Mouse (Mus musculus) embryonic fibroblast, embryonic 13.5 days (primary cell): ENCODE results near the gene Scd3. TPM values are rescaled to one million over a fixed set of nuclear protein-coding genes. Genes with fewer than 3 reads are reported as not detected.
A peak's percentile ranks its signal among the peaks of the same experiment; 100 is the strongest.
"Not testable (repeated sequence)": the region's sequence is repeated elsewhere in the genome, so short reads cannot be mapped to it uniquely, and the experiment has no call there.

Source experiments
- H3K27ac ChIP-seq: 2 replicates; pipeline ENCODE4 v1.5.1; 2012; ENCODE audit warnings: low read length, control low read depth, inconsistent platforms; ENCODE audit not compliant: insufficient read depth
- H3K4me1 ChIP-seq: 2 replicates; pipeline ENCODE4 v1.6.1; 2011; ENCODE audit warnings: low read length; ENCODE audit not compliant: control insufficient read depth, insufficient read depth
- H3K4me3 ChIP-seq: 2 replicates; pipeline ENCODE4 v1.5.1; 2011; ENCODE audit warnings: mild to moderate bottlenecking, control low read depth, low read length; ENCODE audit not compliant: insufficient read depth
- CTCF ChIP-seq: IDR thresholded peaks from 2 replicates; pipeline ENCODE4 v1.5.1; 2011; ENCODE audit warnings: mild to moderate bottlenecking, control low read depth, low read length, moderate library complexity, borderline replicate concordance; ENCODE audit not compliant: insufficient read depth
- POLR2A ChIP-seq: IDR thresholded peaks from 2 replicates; pipeline ENCODE4 v1.6.1; 2011; ENCODE audit warnings: low read depth, mild to moderate bottlenecking, control low read depth, low read length, moderate library complexity
- polyA plus RNA-seq: library from polyadenylated mRNA; stranded (reverse); fragments of >200 nt; gene quantifications from 2 replicates; pipeline ENCODE4 v1.2.4, GENCODE M21; 2011; ENCODE audit warnings: low read depth; ENCODE audit not compliant: missing spikeins, insufficient read length

Scd3 gene
- polyA plus RNA-seq, 1 experiment: 0.23 TPM

DNA sequence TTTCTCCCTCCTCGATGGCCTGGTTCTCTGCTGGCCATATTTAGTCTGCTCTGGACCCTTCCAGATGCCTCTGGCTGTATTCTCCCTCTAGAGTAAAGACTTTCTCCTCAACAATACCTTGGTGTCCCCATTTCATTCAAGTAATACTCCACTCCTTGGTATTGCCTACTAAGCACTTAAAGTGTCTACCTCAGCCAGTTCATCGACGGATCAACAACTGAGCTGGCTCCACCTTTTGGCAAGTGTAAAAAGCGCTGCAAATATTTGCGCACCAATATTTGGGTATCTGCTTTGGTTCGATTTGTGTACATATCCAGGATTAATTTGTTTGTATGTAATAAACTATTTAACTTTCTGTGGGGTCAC lies 63.4 kb downstream of the Scd3 start:
- H3K4me1 ChIP-seq: peaks cover 12% of the 10 kb centered on the region
- peak overlapping the region; percentile 50 for H3K27ac ChIP-seq
- 0 out of 2 replicates have a peak overlapping the region, but pooled peaks have one; percentile 2 for H3K4me3 ChIP-seq
- TF ChIP-seq POLR2A (no peak), CTCF (no peak)

DNA sequence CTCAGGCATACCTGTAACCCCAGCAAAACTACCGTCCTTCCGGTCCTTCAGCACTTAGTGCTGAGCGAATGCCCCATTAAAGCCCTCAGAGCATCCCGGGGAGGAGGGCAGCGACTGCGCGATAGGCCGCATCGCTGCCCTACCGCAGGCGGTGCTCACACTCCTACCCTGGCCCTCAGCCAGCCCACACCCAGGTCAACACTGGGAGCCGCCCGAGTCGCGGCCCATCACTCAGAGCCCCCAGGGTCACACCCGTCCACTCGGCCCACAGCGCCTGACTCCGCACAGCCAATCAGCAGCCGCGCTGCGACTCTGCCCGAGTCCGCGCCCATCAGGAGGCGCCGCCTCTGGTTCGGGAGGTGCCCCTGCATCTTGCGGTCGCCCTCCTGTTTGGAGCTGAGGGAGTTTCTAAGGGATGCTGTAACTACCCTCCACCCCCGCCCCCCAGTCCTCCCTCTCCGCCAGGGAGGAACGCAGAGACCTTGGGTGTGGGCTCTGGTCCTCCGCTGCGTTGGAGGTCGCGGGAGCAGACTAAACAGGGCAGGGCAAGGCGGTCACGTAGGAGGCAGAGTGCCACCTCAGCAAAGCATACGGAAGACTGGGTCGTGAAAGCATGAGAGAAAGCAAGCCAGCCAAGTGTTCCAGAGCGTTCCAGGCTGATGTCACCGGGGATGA lies 63.9 kb downstream of the Scd3 start:
- peak; percentile 87 for TF ChIP-seq POLR2A
- no peak for TF ChIP-seq CTCF
- Histone ChIP-seq H3K27ac (peak overlapping the region; percentile 58), H3K4me1 (peaks cover 12% of the 10 kb centered on the region), H3K4me3 (peak overlapping the region; percentile 3)

DNA sequence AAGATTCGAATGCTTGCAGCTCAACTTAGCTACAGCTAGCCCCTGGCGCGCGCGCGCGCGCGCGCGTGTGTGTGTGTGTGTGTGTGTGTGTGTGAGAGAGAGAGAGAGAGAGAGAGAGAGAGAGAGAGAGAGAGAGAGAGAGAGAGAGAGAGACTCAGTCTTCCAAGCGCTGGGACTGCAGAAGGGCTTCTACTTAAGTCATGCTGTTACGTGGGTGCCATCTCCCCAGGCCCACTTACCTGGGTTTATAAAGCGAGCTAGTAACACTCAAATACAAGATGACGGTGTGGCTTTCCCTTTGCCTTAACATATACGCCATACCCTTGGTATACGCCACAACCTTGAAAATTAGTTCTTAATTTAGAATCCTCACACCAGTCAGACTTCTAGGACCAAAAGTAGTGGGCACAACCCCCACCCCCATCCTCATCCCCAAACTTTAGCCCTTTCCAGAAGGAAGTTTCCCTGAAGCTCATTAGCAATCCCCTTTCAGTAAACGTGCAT lies 64.5 kb downstream of the Scd3 start:
- H3K4me3 ChIP-seq: peak overlapping the region; percentile 3; the same call in 1 of the 2 replicates

DNA sequence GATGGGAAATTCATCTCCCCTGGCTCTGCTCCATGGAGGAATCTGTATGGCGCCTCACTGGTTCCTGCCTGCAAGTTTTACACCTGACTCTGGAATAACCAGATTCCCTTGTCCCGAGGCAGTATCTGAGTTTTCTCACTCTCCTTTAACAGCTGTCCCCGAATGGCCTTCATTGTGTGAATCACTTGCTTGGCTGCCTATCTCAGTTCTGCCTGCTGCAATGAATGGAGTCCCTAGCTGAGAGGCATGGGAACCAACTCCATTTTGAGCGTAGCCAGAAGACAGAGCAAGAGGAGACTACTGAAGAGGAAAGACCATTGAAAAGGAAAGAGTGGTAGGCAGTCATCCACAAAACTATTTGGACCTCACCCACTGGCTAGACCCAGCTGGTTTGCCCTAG lies 70.6 kb downstream of the Scd3 start:
- H3K4me1 ChIP-seq: no peaks in the 10 kb centered on the region; the same call in 1 of the 2 replicates
- no peak overlapping the region for H3K4me3 ChIP-seq
- no peak overlapping the region for H3K27ac ChIP-seq
- no peak for TF ChIP-seq CTCF

More for the DNA sequence above, 64.5 kb downstream of the Scd3 start:
- TF ChIP-seq POLR2A (no peak), CTCF (no peak)
- Histone ChIP-seq H3K27ac (peak overlapping the region; percentile 58), H3K4me1 (peaks cover 12% of the 10 kb centered on the region)

DNA sequence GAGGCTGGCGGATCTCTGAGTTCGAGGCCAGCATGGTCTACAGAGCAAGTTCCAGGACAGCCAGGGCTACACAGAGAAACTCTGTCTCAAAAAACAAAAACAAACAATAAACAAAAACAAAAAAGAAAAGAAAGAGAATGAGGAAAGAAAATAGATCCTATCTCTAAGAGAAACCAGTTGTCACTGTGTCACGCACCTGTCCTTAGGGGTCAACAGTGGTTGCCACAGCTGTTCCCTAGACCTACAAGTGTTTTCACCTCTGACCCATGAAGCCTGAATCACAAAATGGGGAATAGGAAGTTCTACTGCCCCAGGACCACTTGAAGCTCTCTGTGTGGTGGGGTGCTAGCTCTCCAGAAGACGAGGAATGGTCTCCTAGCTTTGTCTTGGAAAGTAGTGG lies 71.4 kb downstream of the Scd3 start:
- TF ChIP-seq POLR2A (no peak), CTCF (no peak)
- no peaks in the 10 kb centered on the region for H3K4me1 ChIP-seq
- H3K4me3 ChIP-seq: no peak overlapping the region
- H3K27ac ChIP-seq: no peak overlapping the region

DNA sequence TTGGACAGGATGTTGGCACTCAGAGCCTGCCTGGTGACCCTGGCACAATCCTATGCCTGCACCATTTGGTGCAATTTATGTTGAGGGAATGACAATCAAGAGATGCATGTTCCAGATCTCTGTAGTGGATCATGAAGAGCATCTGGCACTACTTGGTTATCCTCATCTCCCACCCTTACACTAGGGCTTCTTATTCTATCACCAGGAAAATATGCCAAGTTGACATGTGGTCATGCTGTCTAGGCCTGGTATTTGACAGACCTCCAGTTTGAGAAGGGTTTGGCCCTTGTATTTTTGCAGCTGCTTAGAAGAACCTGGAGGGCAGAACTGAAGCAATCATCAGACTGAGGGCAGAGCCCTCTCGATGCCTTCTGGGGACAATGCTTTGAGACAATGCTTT lies 72.3 kb downstream of the Scd3 start:
- no peak for TF ChIP-seq POLR2A
- no peak for TF ChIP-seq CTCF
- no peak overlapping the region for H3K27ac ChIP-seq
- no peak overlapping the region for H3K4me3 ChIP-seq
- peaks cover 5% of the 10 kb centered on the region for H3K4me1 ChIP-seq

DNA sequence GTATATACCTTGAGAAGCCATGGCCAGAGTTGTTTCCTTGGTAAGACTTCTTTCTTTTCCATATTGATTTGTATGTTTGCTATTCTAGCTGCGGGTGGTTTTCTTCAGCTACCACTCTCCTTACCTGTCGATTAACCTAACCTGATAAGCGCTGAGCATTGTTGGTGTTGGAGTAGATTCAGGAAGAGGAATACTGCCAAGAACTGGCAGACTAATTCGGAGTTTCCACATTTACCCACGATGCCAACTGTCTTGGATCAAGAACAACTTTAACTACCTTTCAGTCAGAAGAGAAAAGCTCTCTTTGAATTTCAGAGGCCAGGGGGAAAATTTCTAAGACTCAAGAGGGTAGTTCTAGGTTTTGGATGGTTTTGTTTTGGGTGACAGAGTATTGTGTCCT lies 73.8 kb downstream of the Scd3 start:
- no peak overlapping the region for H3K27ac ChIP-seq

DNA sequence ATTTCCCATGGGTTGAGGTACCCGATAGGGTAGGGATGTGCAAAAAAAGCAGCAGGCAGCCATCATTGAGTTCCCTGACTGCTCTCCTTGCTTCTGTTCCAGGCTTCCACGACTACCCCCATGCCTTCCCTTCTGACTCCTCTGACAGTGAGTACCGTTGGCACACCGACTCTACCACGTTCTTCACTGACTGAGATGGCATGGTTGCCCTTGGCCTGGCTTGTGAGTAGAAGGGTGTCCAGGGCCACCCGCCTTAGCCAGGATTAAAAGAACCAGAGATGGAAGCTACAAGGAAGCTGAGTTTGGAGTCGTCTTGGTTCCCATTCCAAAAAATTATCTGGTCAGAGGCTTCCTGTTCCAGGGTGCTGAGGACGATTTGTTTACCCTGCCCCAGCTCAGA lies 74.9 kb downstream of the Scd3 start:
- Histone ChIP-seq H3K4me3 (no peak overlapping the region), H3K4me1 (peaks cover 19% of the 10 kb centered on the region), H3K27ac (no peak overlapping the region)
- TF ChIP-seq CTCF (no peak), POLR2A (no peak)

More for the DNA sequence above, 73.8 kb downstream of the Scd3 start:
- peaks cover 13% of the 10 kb centered on the region for H3K4me1 ChIP-seq
- TF ChIP-seq CTCF: no peak
- no peak for TF ChIP-seq POLR2A
- H3K4me3 ChIP-seq: no peak overlapping the region

DNA sequence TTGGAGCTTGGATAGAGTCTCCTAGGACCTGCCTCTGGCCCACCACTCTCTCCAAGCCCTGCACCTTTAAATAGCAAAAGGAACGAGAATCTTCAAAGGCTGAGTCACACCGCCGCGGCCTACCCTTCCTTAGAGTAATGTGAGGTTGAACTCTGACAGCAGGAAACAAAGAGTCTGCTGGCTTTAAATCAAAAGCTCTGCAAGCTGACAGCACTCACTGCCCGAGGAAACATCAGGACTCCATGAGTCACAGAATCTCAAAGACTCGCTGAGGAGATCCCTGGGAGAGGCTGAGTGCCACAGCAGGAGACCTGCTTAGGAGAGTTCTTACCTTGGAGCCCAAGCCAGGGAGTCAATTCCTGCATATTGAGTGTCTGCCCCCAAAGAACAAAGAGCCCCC lies 77.7 kb downstream of the Scd3 start:
- Histone ChIP-seq H3K27ac (peak overlapping the region; percentile 81), H3K4me1 (peaks cover 23% of the 10 kb centered on the region), H3K4me3 (no peak overlapping the region)
- TF ChIP-seq CTCF (no peak), POLR2A (no peak)

DNA sequence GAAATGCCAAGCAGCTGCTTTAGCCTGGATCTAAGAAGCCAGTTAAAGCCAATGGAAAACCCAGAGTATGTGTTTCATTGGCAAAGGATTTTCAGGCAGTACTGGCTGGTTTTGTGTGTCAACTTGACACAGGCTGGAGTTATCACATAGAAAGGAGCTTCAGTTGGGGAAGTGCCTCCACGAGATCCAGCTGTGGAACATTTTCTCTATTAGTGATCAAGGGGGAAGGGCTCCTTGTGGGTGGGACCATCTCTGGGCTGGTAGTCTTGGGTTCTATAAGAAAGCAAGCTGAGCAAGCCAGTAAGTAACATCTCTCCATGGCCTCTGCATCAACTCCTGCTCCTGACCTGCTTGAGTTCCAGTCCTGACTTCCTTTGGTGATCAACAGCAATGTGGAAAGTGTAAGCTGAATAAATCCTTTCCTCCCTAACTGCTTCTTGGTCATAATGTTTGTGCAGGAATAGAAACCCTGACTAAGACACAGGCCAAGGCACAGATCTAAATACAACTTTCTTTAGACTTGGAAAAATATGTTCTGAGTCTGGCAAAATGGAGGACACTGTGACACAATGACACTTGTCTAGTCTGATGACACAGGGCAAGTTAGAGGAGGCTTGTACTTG lies 78.9 kb downstream of the Scd3 start:
- H3K4me1 ChIP-seq: peaks cover 23% of the 10 kb centered on the region
- peak overlapping the region; percentile 13; the same call in 1 of the 2 replicates for H3K27ac ChIP-seq

More for the DNA sequence above, 78.9 kb downstream of the Scd3 start:
- not testable (repeated sequence) for H3K4me3 ChIP-seq
